Mouse (Mus musculus) MEL (cell line): ENCODE results near the gene Prrc2c.

ENCODE experiments used
- CTCF ChIP-seq, 3 experiments: IDR thresholded peaks in 2 of 3; conservative IDR thresholded peaks in 1 of 3; 2 replicates each; pipeline ENCODE4 v1.5.1; 2011 to 2012; ENCODE audit warnings: low read length in 3 of 3, low read depth in 2 of 3, mild to moderate bottlenecking in 2 of 3, improper control_type of control experiment in 1 of 3, inconsistent platforms in 1 of 3, mixed read lengths in 1 of 3, moderate library complexity in 1 of 3; ENCODE audit not compliant: control insufficient read depth in 1 of 3, insufficient read depth in 1 of 3, poor library complexity in 1 of 3, severe bottlenecking in 1 of 3
- EP300 ChIP-seq, 2 experiments: IDR thresholded peaks; 2 replicates each; pipeline ENCODE4 v1.6.1; 2011; ENCODE audit warnings: improper control_type of control experiment in 2 of 2, low read length in 2 of 2, low read depth in 1 of 2, mild to moderate bottlenecking in 1 of 2
- GATA1 ChIP-seq: IDR thresholded peaks from 2 replicates; pipeline ENCODE4 v1.6.1; 2011; ENCODE audit warnings: low read depth, low read length, improper control_type of control experiment
- JUND ChIP-seq: IDR thresholded peaks from 2 replicates; pipeline ENCODE4 v1.6.1; 2011; ENCODE audit warnings: low read depth, mild to moderate bottlenecking, improper control_type of control experiment, low read length
- MAFK ChIP-seq: IDR thresholded peaks from 2 replicates; pipeline ENCODE4 v1.6.1; 2011; ENCODE audit warnings: low read depth, mild to moderate bottlenecking, low read length, improper control_type of control experiment, borderline replicate concordance
- MXI1 ChIP-seq: IDR thresholded peaks from 2 replicates; pipeline ENCODE4 v1.6.1; 2011; ENCODE audit warnings: mild to moderate bottlenecking, low read depth, low read length, improper control_type of control experiment
- POLR2A ChIP-seq, 2 experiments: IDR thresholded peaks; 2 replicates each; pipeline ENCODE4 v1.6.1; 2011 to 2012; ENCODE audit warnings: low read length in 2 of 2, mild to moderate bottlenecking in 2 of 2, control low read depth in 1 of 2, improper control_type of control experiment in 1 of 2, low read depth in 1 of 2, moderate library complexity in 1 of 2; ENCODE audit not compliant: control insufficient read depth in 1 of 2, insufficient read depth in 1 of 2, poor library complexity in 1 of 2
- SIN3A ChIP-seq: IDR thresholded peaks from 2 replicates; pipeline ENCODE4 v1.6.1; 2012; ENCODE audit warnings: low read length, improper control_type of control experiment, inconsistent platforms
- TAL1 ChIP-seq: IDR thresholded peaks from 2 replicates; pipeline ENCODE4 v1.6.1; 2012; ENCODE audit warnings: mild to moderate bottlenecking, inconsistent platforms, low read length, moderate library complexity, mixed read lengths
- TBP ChIP-seq: IDR thresholded peaks from 2 replicates; pipeline ENCODE4 v1.8.0; 2011; ENCODE audit warnings: low read depth, low read length, improper control_type of control experiment
- USF2 ChIP-seq, 2 experiments: IDR thresholded peaks; 2 replicates each; pipeline ENCODE4 v1.6.1; 2011 to 2012; ENCODE audit warnings: improper control_type of control experiment in 2 of 2, low read length in 2 of 2, borderline replicate concordance in 1 of 2, inconsistent platforms in 1 of 2, low read depth in 1 of 2, mild to moderate bottlenecking in 1 of 2; ENCODE audit not compliant: insufficient read depth in 1 of 2

DNA sequence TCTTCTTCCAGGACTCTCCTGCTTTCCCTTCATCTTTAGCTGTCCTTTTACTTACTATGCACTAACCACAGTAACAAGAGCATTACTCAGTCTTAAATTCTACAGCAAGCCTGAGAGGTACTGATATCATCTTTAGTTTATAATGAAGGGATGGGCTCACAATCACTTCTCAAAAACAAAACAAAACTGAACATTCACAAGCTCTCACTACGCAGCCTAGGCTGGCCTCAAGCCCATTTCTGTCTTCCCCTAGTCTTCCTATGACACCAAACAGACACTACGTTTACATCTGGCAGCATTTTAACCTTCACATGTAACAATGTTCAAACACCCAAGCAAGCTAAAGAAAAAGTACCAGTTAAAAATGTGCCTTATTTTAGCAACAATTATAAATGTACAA, 1.9 kb downstream of the Prrc2c start:
- TF ChIP-seq POLR2A (IDR thresholded peaks at IDR 0.05; ENCODE audit: control insufficient read depth in 1 of 2, insufficient read depth in 1 of 2, low read depth in 1 of 2, low read length in 2 of 2, poor library complexity in 1 of 2) (no peak), JUND (no peak), MXI1 (no peak), TAL1 (no peak), TBP (no peak), USF2 (IDR thresholded peaks at IDR 0.05; ENCODE audit: borderline replicate concordance in 1 of 2, insufficient read depth in 1 of 2, low read depth in 1 of 2, low read length in 2 of 2) (no peak), MAFK (no peak), CTCF (IDR thresholded peaks at IDR 0.05 in 2 of 3, conservative IDR thresholded peaks at IDR 0.05 in 1 of 3; ENCODE audit: control insufficient read depth in 1 of 3, insufficient read depth in 1 of 3, low read depth in 2 of 3, low read length in 3 of 3, poor library complexity in 1 of 3, severe bottlenecking in 1 of 3) (no peak), GATA1 (no peak), EP300 (IDR thresholded peaks at IDR 0.05; ENCODE audit: low read depth in 1 of 2, low read length in 2 of 2) (0 out of 4 replicates have a peak, but pooled peaks of 1 of the 2 experiments have one; percentile 21), SIN3A (no peak; the same call in 1 of the 2 replicates)
